25 mouse cellular contexts compared by ENCODE assay signal in genomic region chr17:67931396-67931795, GRCm38 (mm10).
A peak's percentile ranks its signal among the peaks of the same experiment; 100 is the strongest.
DNase-seq lines count a peak whose midpoint lies in the region; ATAC-seq and TF ChIP-seq lines count a peak whose summit lies in the region.
"Had no signal": no experiment of that assay in that cellular context is flagged by ENCODE, and none has a peak within 500 bp of the region (broad histone marks: within the 10 kb centered on the region; RNA-seq: fewer than 3 reads in every experiment).

No protein-coding gene starts in this region.

- H3K27me3 ChIP-seq in kidney, embryonic 16.5 days (ENCODE audit: insufficient read depth, low read length), result no peaks in the 10 kb centered on the region
- H3K27me3 ChIP-seq in lung, postnatal 0 days (replicated peaks; ENCODE audit: insufficient read depth, low read length), result no peaks in the 10 kb centered on the region
- H3K27me3 ChIP-seq: forebrain, embryonic 15.5 days; hindbrain, embryonic 12.5 days; liver, embryonic 15.5 days; neural tube, embryonic 13.5 days had no signal

- no peak overlapping the region for H3K4me2 ChIP-seq in kidney, embryonic 16.5 days (replicated peaks; ENCODE audit: low read depth, low read length)
- H3K4me2 ChIP-seq in lung, postnatal 0 days (replicated peaks; ENCODE audit: low read depth, low read length), result no peak overlapping the region
- H3K4me2 ChIP-seq: forebrain, embryonic 15.5 days; hindbrain, embryonic 12.5 days; liver, embryonic 15.5 days; neural tube, embryonic 13.5 days had no signal

- peak; percentile 55 for DNase-seq in heart, adult 11 months
- no peak for DNase-seq in heart, adult 8-10 months (ENCODE audit: low spot score)
- DNase-seq in kidney, postnatal 14 days, result no peak
- peak; percentile 49 for DNase-seq in lung, postnatal 0 days (ENCODE audit: low spot score)
- no peak for DNase-seq in lung, postnatal 14 days
- DNase-seq in mesoderm, embryonic 11.5 days (ENCODE audit: low read depth, low spot score), result peak; percentile 33
- DNase-seq: adrenal gland, postnatal 36 days; cerebellum, adult 11 months; cerebellum, adult 9-11 months; layer of hippocampus, adult 9-11 months; liver; right cerebral cortex, adult 18-20 months; right cerebral cortex, postnatal 4 days; thymus, adult 2 months; thymus, postnatal 4 days had no signal

- H3K9me3 ChIP-seq in kidney, embryonic 16.5 days (ENCODE audit: low read length), result no peaks in the 10 kb centered on the region
- H3K9me3 ChIP-seq in lung, postnatal 0 days (ENCODE audit: low read length), result no peaks in the 10 kb centered on the region
- H3K9me3 ChIP-seq: forebrain, embryonic 15.5 days; hindbrain, embryonic 12.5 days; liver, embryonic 15.5 days; midbrain, embryonic 10.5 days; neural tube, embryonic 13.5 days had no signal

- WGBS in kidney, embryonic 16.5 days, result 26% methylated on average over 6 of the region's 6 CpGs
- 67% methylated on average over 6 of the region's 6 CpGs for WGBS in lung, postnatal 0 days

- peak; percentile 85 for TF ChIP-seq EP300 in lung, postnatal 0 days (IDR thresholded peaks at IDR 0.05)

- no peak overlapping the region for H3K4me3 ChIP-seq in kidney, embryonic 16.5 days (ENCODE audit: low read length)
- H3K4me3 ChIP-seq in lung, postnatal 0 days (ENCODE audit: low read depth, low read length), result no peak overlapping the region
- H3K4me3 ChIP-seq: forebrain, embryonic 15.5 days; hindbrain, embryonic 12.5 days; liver, embryonic 15.5 days; midbrain, embryonic 10.5 days; myocyte; neural tube, embryonic 13.5 days had no signal

- peaks cover 4% of the 10 kb centered on the region for H3K36me3 ChIP-seq in kidney, embryonic 16.5 days (ENCODE audit: insufficient read depth, low read length)
- 0 out of 2 replicates have a peak, but pooled peaks cover 4% of the 10 kb centered on the region for H3K36me3 ChIP-seq in lung, postnatal 0 days (ENCODE audit: insufficient read depth, low read length)
- H3K36me3 ChIP-seq: forebrain, embryonic 15.5 days; hindbrain, embryonic 12.5 days; liver, embryonic 15.5 days; neural tube, embryonic 13.5 days had no signal

- ATAC-seq in kidney, embryonic 16.5 days (ENCODE audit: low FRiP score, low TSS enrichment), result peak; percentile 68
- peak; percentile 69 for ATAC-seq in lung, postnatal 0 days
- ATAC-seq in granulocyte monocyte progenitor cell, adult 5-6 weeks (replicated peaks; ENCODE audit: poor library complexity, severe bottlenecking), result no peak
- ATAC-seq: forebrain, embryonic 15.5 days; midbrain, embryonic 16.5 days had no signal

- no peak for TF ChIP-seq CTCF in lung, postnatal 0 days (IDR thresholded peaks at IDR 0.05)

- no peak overlapping the region for H3K9ac ChIP-seq in kidney, embryonic 16.5 days (replicated peaks; ENCODE audit: low read length)
- H3K9ac ChIP-seq in lung, postnatal 0 days (replicated peaks; ENCODE audit: low read depth), result no peak overlapping the region
- H3K9ac ChIP-seq: forebrain, embryonic 15.5 days; hindbrain, embryonic 12.5 days; liver, embryonic 15.5 days; neural tube, embryonic 13.5 days had no signal

- 0 out of 2 replicates have a peak, but pooled peaks cover 7% of the 10 kb centered on the region for H3K4me1 ChIP-seq in kidney, embryonic 16.5 days (ENCODE audit: insufficient read depth, low read length)
- H3K4me1 ChIP-seq in lung, postnatal 0 days (ENCODE audit: insufficient read depth, low read depth, low read length), result peaks cover 4% of the 10 kb centered on the region; the same call in 1 of the 2 replicates
- H3K4me1 ChIP-seq: forebrain, embryonic 15.5 days; hindbrain, embryonic 12.5 days; liver, embryonic 15.5 days; midbrain, embryonic 10.5 days; neural tube, embryonic 13.5 days had no signal

- H3K27ac ChIP-seq in kidney, embryonic 16.5 days (ENCODE audit: low read length), result peak overlapping the region; percentile 27; the same call in 1 of the 2 replicates
- H3K27ac ChIP-seq in lung, postnatal 0 days (ENCODE audit: low read length), result peak overlapping the region; percentile 32; the same call in 1 of the 2 replicates
- H3K27ac ChIP-seq: forebrain, embryonic 15.5 days; hindbrain, embryonic 12.5 days; liver, embryonic 15.5 days; macrophage; midbrain, embryonic 10.5 days; neural tube, embryonic 13.5 days had no signal

Comparison
In these comparisons a context has a peak if more than half of its experiments do, and no peak if none do; other contexts are left out.
1. DNase-seq: peak in heart, adult 11 months (single experiment), lung, postnatal 0 days (single experiment) and mesoderm, embryonic 11.5 days (single experiment); none in heart, adult 8-10 months (single experiment), kidney, postnatal 14 days (single experiment) and lung, postnatal 14 days (single experiment).